Mouse (Mus musculus): Measurements from ENCODE around the gene Rasip1.

Gene Rasip1

GRCm38 (mm10) chr7:45625481-45625880 is 1.8 kb upstream of the Rasip1 start:
- DNase-seq = no peak

DNA sequence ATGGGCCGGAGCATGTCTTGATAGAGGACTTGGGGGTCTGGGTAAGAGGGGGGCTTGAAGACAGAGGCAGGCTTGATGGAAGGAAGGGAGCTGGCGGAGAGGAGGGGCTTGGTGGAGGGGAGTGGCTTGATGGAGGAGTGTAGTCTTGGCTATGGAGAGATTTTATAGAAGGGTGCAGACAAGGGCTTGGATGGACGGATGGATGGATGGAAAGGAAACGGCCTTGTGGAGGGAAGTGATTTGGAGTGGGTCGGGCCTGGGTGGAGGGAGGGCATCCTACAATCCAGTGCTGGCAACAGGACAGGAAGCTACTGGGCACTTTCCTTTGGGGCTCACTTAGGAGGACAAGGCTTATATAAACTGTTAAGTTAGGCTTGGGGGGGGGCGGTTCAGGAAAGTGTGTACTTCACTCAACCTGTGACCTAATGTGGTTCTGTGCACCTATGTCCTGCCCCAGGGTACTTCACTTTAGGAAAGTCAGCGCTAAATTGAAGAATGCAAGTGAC is 664 bp upstream of the Rasip1 start:
- DNase-seq = no peak

DNA sequence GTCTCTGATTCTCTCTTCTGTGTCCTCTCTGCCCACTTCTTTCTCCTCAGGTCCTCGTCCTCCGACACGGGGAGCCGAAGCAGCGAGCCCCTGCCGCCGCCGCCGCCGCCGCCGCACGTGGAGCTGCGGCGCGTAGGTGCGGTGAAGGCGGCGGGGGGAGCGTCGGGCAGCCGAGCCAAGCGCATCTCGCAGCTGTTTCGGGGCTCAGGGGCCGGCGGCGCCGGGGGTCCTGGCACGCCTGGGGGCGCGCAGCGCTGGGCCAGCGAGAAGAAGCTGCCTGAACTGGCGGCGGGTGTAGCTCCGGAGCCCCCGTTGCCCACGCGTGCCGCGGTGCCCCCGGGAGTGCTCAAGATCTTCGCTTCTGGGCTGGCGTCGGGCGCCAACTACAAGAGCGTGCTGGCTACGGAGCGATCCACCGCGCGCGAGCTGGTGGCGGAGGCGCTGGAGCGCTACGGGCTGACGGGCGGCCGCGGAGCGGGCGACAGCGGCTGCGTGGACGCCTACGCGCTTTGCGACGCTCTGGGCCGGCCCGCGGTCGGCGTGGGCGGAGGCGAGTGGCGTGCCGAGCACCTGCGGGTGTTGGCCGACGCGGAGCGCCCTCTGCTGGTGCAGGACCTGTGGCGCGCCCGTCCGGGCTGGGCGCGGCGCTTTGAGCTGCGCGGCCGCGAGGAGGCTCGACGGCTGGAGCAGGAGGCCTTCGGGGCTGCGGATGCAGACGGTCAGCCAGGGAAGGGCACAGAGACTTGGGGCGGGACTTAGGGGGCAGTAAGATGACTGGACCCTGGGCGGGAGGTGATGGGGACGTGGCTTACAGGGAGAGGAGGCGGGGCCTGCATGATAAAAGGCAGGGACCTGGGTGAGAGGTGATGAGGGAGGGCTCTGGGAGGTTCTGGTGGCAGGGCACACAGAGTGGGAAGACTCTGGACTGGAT is 1.3 kb downstream of the Rasip1 start:
- peak; percentile 89 for DNase-seq

DNA sequence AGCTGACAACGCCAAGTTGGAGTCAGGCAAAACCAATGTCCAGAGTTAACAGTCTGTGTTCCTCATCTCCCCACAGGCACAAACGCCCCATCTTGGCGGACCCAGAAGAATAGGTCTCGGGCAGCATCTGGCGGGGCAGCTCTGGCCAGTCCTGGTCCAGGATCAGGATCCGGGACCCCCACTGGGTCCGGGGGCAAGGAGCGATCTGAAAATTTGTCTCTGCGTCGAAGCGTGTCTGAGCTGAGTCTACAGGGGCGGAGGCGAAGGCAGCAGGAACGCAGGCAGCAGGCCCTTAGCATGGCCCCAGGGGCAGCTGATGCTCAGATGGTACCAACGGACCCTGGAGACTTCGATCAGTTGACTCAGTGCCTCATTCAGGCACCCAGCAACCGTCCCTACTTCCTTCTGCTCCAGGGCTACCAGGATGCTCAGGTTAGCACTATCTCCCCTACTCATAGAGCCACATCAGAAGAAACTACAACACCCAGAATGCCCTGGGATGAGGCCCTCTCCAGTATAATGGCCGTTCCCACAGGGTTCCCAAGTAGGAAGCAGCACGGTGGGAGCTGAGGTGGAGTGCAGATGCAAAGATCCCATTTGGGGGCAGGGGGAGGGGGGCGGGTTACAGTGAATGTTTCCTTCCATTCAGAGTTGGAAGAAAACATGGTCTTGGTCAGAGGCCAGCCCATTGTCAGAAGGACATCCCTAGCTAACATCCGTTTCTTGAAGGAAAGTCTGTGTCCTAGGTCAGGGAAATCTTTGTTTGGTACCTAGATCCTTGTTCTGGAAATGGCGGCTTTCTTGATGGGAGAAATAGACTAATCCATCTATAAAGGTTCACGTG is 3.0 kb downstream of the Rasip1 start:
- DNase-seq = no peak

DNA sequence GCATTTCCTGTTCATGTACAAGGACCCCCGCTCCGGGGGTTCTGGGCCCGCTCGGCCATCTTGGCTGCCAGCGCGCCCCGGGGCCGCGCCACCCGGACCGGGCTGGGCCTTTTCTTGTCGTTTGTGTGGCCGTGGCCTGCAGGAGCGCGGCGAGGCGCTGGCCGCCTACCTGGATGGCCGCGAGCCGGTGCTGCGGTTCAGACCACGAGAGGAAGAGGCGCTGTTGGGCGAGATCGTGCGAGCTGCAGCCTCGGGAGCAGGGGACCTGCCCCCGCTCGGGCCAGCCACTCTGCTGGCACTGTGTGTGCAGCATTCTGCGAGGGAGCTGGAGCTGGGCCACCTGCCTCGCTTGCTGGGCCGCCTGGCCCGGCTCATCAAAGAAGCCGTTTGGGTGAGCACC is 5.2 kb downstream of the Rasip1 start:
- DNase-seq = peak; percentile 77

GRCm38 (mm10) chr7:45634946-45635681 is 7.8 kb downstream of the Rasip1 start:
- DNase-seq = no peak

GRCm38 (mm10) chr7:45635711-45636688 is 8.7 kb downstream of the Rasip1 start:
- peak; percentile 54 for DNase-seq

- peak; percentile 65 for DNase-seq
Observed at GRCm38 (mm10) chr7:45637710-45638109, 10.4 kb downstream of the Rasip1 start.

- DNase-seq = peak; percentile 99
Observed at GRCm38 (mm10) chr7:45638623-45639401, 11.5 kb downstream of the Rasip1 start.

- peak; percentile 71 for DNase-seq
Observed at GRCm38 (mm10) chr7:45639561-45640027, 12.3 kb downstream of the Rasip1 start, which contains the start of gene Mamstr. Gene Mamstr, plus strand, starts transcription at chr7:45639977.

DNA sequence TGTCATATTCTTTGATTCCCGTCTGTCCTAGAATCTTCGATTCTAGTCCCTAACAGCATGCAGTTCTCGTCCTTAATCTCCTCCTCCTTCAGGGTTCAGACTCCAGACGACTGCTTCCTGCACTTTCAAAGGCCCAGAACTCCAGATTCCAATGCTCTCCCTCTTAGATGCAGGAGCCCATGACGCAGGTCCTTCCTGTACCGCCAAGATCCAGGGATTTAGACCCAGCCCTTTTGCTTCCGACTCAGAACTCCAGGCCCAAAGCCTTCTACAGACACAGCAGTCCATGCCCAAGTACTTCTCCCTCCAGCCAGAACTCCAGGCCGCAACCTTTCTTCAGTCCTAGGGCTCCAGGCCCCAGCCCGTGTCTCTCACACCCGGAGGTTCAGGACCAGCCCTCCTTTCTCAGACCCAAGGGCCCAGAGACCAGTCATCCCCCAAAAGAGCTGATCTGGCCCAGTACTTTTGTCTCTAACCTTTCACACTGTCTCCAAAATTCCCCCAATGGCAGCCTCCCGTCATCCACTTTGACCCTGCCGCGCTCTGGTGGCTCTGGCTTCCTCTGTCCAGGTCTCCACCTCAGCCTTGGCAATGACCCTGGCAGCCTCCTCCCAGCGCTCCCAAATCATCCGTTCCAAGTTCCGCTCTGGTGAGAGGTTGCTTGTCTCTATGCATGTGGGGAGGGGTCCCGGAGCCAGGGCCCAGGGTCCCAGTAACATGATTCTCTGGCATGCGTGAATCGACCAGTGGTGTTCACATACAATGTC is 13.1 kb downstream of the Rasip1 start:
- peak; percentile 67 for DNase-seq

DNA sequence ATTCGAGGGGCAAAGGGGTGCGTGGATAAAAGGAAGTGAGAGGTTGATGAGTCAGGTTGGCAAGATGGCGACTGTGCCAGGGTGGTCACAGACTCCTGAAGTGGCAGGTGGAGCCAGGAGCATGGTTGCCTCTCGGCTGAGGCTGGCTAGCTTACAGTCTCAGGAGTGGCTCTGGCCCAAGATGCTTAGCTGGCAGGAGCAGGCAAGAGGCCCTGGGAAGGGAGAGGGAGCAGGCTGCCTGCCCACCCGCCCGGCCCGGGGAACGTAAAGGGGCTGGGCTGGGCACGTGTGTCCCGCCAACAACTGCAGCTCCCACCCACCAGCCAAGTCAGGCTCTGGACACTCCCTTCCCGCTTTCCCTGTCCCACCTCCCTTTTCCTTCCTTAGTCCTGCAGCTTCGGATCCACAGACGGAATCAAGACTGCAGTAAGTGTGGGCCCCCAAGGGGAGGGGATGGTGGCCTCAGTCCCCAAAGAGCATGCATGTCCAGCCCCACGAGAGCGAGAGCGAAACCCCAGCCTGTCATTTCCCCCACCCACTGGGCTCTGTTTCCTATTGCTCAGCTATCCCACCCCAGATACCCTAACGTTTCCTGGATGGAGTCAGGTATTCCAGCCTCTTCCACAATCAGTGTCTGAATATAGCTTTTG is 14.2 kb downstream of the Rasip1 start:
- DNase-seq = peak; percentile 60

- DNase-seq = peak; percentile 74
Observed at GRCm38 (mm10) chr7:45642083-45642482, 14.8 kb downstream of the Rasip1 start.

- DNase-seq = peak; percentile 68
Observed at GRCm38 (mm10) chr7:45642503-45643255, 15.4 kb downstream of the Rasip1 start.

DNA sequence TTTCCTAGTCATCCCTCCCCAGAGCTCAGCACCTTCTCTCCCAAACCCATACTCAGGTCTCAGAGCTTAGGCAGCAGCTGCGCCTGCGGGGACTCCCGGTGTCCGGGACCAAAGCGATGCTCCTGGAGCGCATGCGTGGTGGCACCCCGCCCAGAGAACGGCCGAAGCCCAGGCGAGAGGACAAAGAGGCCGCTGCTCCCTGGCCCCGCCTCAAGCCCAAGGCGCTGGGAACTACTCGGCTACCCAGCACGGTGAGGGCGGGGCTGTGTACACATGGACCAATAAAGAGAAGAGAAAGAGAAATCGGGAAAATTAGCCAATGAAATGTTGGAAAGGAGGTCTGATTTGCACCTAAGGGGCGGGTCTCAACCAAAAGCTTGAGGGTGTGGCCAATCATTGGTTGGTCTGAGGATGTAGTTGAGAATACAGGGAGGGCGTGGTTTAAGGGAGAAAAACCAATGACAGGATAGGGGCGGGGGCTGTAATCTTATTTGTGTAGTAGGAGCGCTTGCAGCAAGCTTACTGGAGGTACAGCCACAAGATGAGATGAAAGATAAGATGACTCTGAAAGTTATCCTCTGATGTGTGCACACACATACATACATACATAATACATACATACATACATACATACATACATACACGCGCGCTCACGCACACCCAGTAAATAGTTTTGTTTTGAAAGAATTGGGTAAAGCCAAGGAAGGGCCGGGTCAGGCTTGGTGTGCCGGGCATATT is 16.3 kb downstream of the Rasip1 start:
- peak; percentile 100 for DNase-seq

GRCm38 (mm10) chr7:45644183-45644582 is 16.9 kb downstream of the Rasip1 start:
- DNase-seq = peak; percentile 78

- peak; percentile 66 for DNase-seq
Observed at GRCm38 (mm10) chr7:45644872-45645590, 17.7 kb downstream of the Rasip1 start.

All from cerebellum, adult 9-10 months (tissue).